Mouse (Mus musculus) testis, adult 2 months (tissue): ENCODE measurements around the gene Prss2.

Experiments used
- CTCF ChIP-seq: fragments of 200-500 bp; IDR thresholded peaks from 2 replicates; pipeline ENCODE4 v1.5.1; 2012; ENCODE audit warnings: low read depth, mild to moderate bottlenecking, inconsistent platforms, low read length, moderate library complexity; ENCODE audit not compliant: control insufficient read depth, insufficient read depth, insufficient replicate concordance
- POLR2A ChIP-seq: fragments of 200-500 bp; IDR thresholded peaks from 2 replicates; pipeline ENCODE4 v1.6.1; 2012; ENCODE audit warnings: low read depth, mild to moderate bottlenecking, inconsistent platforms, low read length, moderate library complexity; ENCODE audit not compliant: control insufficient read depth

- TF ChIP-seq POLR2A (no peak), CTCF (no peak)
Measured at GRCm38 (mm10) chr6:41562598-41562997, 41.0 kb downstream of the Prss2 start.
